Comparison of ENCODE assay signal across 10 mouse cellular contexts in the genomic region with DNA sequence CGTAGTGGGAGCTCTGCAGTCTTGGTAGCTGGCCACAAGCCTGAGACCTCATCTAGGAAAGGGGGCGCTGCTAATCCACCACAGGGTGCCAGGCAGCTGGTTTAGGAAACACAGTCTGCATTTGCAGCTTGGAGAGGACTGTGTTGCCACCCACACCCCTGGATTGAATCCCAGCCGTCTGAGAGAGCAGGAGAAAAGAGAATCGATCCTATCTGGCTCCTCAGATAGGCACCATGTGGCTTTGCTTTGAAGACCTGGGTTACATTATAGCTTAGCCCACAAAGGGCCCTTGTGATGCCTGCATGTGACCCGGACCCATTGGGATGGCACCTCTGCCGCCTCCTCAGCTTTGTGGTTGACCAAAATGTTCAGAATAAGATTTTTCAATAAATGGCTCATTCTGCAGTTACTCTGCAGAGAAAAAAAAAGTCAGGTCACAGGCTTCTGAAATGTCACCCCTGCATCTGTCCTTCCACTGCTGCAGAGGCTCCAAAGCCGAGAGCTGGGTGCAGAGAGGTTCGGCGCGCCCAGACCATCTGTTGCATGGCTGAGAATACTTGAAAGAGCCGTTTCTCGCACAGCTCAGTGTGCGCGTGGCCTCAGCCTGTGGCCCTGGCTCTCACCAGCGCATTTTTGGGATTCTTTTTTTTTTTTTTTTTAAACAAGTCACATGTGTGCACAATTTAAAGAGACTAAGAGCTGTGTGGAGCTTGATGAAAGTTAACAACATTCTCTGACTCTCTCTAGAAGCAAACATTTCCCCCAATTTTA.
A peak's percentile ranks its signal among the peaks of the same experiment; 100 is the strongest.
DNase-seq lines count a peak whose midpoint lies in the region; ATAC-seq and TF ChIP-seq lines count a peak whose summit lies in the region.
"Had no signal": no experiment of that assay in that cellular context is flagged by ENCODE, and none has a peak within 500 bp of the region (broad histone marks: within the 10 kb centered on the region; RNA-seq: fewer than 3 reads in every experiment).

No protein-coding gene starts in this region.

- peak overlapping the region; percentile 16; the same call in 1 of the 2 replicates for H3K27ac ChIP-seq in gastrocnemius, adult 2 months
- H3K27ac ChIP-seq in hindbrain, embryonic 10.5 days: peak overlapping the region; percentile 80
- H3K27ac ChIP-seq in midbrain, embryonic 16.5 days (ENCODE audit: low read length): peak overlapping the region; percentile 26

- 0 out of 2 replicates have a peak overlapping the region, but pooled peaks have one; percentile 3 for H3K9ac ChIP-seq in midbrain, embryonic 16.5 days (ENCODE audit: low read depth, low read length)

- H3K4me3 ChIP-seq in gastrocnemius, adult 2 months: no peak overlapping the region
- H3K4me3 ChIP-seq in hindbrain, embryonic 10.5 days: no peak overlapping the region
- no peak overlapping the region for H3K4me3 ChIP-seq in midbrain, embryonic 16.5 days (ENCODE audit: low read depth, low read length)
- H3K4me3 ChIP-seq: megakaryocyte, embryonic 14.5 days had no signal

- peaks cover 63% of the 10 kb centered on the region for H3K4me1 ChIP-seq in hindbrain, embryonic 10.5 days (replicated peaks)
- H3K4me1 ChIP-seq in midbrain, embryonic 16.5 days (ENCODE audit: control insufficient read depth, insufficient read depth, low read length): peaks cover 32% of the 10 kb centered on the region

- no peaks in the 10 kb centered on the region for H3K36me3 ChIP-seq in hindbrain, embryonic 10.5 days
- no peaks in the 10 kb centered on the region for H3K36me3 ChIP-seq in midbrain, embryonic 16.5 days (ENCODE audit: control insufficient read depth, insufficient read depth, low read length)

- ATAC-seq in midbrain, embryonic 16.5 days: no peak

- no peak for DNase-seq in gastrocnemius, adult 2 months
- DNase-seq in gastrocnemius, postnatal 25 days: no peak
- DNase-seq in embryo, embryonic 9.5 days (ENCODE audit: extremely low spot score): peak; percentile 39
- DNase-seq in hindbrain, embryonic 10.5 days (ENCODE audit: low spot score): peak; percentile 55
- peak; percentile 75 to 92 for DNase-seq in left cerebral cortex, adult 9 months (ENCODE audit: low spot score in 2 of 2)
- DNase-seq in urinary bladder, adult 2 months (ENCODE audit: low spot score): no peak
- no peak for DNase-seq in cerebellum, adult 11-12 months

- no peak; the same call in 1 of the 2 replicates for TF ChIP-seq CTCF in gastrocnemius, adult 2 months (IDR thresholded peaks at IDR 0.05)

- WGBS in hindbrain, embryonic 10.5 days: 31% methylated on average over 15 of the region's 15 CpGs
- 20% methylated on average over 15 of the region's 15 CpGs for WGBS in midbrain, embryonic 16.5 days

- intact Hi-C loops in gastrocnemius, adult 2 months (cut with DNase I): no loop called here

- no peak overlapping the region for H3K4me2 ChIP-seq in midbrain, embryonic 16.5 days (ENCODE audit: low read length)

- H3K9me3 ChIP-seq in hindbrain, embryonic 10.5 days: no peaks in the 10 kb centered on the region
- H3K9me3 ChIP-seq in midbrain, embryonic 16.5 days (replicated peaks; ENCODE audit: control insufficient read depth, low read length, poor library complexity, severe bottlenecking): no peaks in the 10 kb centered on the region
- H3K9me3 ChIP-seq: megakaryocyte, embryonic 14.5 days had no signal

- no peaks in the 10 kb centered on the region for H3K27me3 ChIP-seq in hindbrain, embryonic 10.5 days (ENCODE audit: insufficient read depth, poor library complexity, severe bottlenecking)
- no peaks in the 10 kb centered on the region for H3K27me3 ChIP-seq in midbrain, embryonic 16.5 days (ENCODE audit: control insufficient read depth, insufficient read depth, low read depth, low read length)
- H3K27me3 ChIP-seq: CH12.LX; megakaryocyte, embryonic 14.5 days had no signal

Comparison
In these comparisons a context has a peak if more than half of its experiments do, and no peak if none do; other contexts are left out.
1. DNase-seq: peak in embryo, embryonic 9.5 days (single experiment), hindbrain, embryonic 10.5 days (single experiment) and left cerebral cortex, adult 9 months (2 of 2); none in gastrocnemius, adult 2 months (single experiment), gastrocnemius, postnatal 25 days (single experiment), urinary bladder, adult 2 months (single experiment) and cerebellum, adult 11-12 months (single experiment).
2. H3K27ac ChIP-seq: peak in every context shown above with its lines; median percentile 80 in hindbrain, embryonic 10.5 days; 26 in midbrain, embryonic 16.5 days; 16 in gastrocnemius, adult 2 months.